Mouse (Mus musculus): ENCODE measurements around the gene Lbhd1.

- TF ChIP-seq CTCF (IDR thresholded peaks at IDR 0.05; ENCODE audit: borderline replicate concordance, control insufficient read depth, extremely low read depth, insufficient read depth, low read length, poor library complexity) (no peak), POLR2A (IDR thresholded peaks at IDR 0.05; ENCODE audit: control insufficient read depth, extremely low read depth, insufficient read depth, low read length, poor library complexity) (no peak)
These were observed 25.0 kb downstream of the Lbhd1 start for GRCm38 (mm10) chr19:8908531-8908930.
